Mouse (Mus musculus) forelimb bud, embryonic 11.5 days (tissue): ENCODE measurements around the gene Sdccag8.

ENCODE experiments used
- DNase-seq: peaks from one replicate; pipeline ENCODE4 v3.0.0-alpha.2; 2012; ENCODE audit warnings: low read depth, low spot score

Gene Sdccag8

GRCm38 (mm10) chr1:176943126-176943525 lies 128.7 kb downstream of the Sdccag8 start:
- no peak for DNase-seq

DNA sequence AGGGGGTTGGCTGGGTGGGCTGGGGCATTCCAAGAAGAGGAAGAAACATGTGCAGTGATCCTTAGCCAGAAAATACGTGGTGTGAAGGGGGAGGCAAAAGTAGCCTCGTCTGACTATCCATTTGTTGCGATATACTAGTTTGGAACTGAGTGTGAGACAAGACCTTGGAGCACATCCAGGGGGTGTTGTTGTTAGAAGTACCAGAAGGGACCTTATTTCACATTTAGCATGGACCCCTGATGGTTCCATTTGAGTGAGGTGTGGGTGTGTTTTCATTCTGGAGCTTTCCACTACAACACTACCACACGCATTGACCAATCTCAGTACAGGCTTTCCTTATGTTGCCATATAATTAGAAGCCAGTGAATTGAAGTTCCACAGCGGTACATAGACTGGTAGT lies 129.5 kb downstream of the Sdccag8 start:
- no peak for DNase-seq

- no peak for DNase-seq
Observed at GRCm38 (mm10) chr1:176944458-176945174, 130.2 kb downstream of the Sdccag8 start.

- DNase-seq, result no peak
Observed at GRCm38 (mm10) chr1:176945175-176945540, 130.7 kb downstream of the Sdccag8 start.

DNA sequence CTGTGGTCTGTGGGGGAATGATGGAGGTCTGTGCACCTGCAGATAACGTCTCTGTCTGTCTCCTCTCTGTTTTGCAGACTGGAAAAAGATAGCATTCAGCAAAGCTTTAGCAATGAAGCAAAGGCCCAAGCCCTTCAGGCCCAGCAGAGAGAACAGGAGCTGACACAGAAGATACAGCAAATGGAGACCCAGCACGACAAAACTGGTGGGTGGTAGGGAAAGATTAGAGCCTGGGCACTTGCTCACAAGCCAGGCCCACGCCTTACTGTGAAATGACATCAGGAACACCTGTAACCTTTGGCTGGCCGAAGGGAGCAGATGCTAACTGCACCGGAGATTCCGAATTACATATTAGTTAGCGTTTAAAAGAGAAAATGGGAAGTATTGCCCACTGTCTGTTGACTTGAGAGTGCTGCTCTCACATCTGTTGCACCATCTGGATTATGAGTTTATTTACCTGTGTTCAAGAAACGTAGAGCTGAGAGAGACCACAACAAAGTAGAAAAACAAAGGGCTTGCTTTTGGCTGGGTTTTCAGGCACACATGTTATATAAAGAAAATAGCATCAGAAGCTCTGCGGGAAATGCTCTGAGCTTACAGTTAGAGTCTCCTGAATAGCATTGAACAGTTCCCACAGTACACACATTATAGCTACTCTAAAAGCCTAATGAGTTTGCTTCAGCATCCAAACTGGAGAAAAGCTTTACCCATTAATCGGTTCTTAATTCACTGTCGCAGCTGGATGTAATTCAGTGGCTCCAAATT lies 131.8 kb downstream of the Sdccag8 start:
- DNase-seq, result no peak

GRCm38 (mm10) chr1:176946796-176947181 lies 132.3 kb downstream of the Sdccag8 start:
- DNase-seq, result no peak

- no peak for DNase-seq
Observed at GRCm38 (mm10) chr1:176948861-176949260, 134.4 kb downstream of the Sdccag8 start.

- no peak for DNase-seq
Observed at GRCm38 (mm10) chr1:176949320-176949719, 134.9 kb downstream of the Sdccag8 start.

DNA sequence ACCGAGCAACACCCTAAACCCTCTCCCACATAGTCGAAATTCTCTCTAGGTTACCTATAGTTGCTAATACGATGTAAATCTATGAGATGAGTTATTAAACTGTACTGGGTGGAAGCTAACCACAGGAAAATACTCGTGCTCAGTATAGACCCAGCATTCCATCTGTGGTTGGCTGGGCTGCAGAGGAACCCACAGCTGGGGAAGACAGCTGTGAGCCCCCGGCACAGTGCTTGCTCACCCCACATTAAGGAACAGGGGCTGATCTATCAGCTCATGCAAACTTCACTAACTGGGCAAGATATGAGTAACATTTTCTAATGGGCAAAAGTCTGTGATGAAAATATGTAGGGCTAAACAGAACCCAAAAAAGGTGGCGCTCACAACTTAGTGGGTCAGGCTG lies 135.6 kb downstream of the Sdccag8 start:
- DNase-seq, result no peak

GRCm38 (mm10) chr1:176951836-176952235 lies 137.4 kb downstream of the Sdccag8 start:
- no peak for DNase-seq

DNA sequence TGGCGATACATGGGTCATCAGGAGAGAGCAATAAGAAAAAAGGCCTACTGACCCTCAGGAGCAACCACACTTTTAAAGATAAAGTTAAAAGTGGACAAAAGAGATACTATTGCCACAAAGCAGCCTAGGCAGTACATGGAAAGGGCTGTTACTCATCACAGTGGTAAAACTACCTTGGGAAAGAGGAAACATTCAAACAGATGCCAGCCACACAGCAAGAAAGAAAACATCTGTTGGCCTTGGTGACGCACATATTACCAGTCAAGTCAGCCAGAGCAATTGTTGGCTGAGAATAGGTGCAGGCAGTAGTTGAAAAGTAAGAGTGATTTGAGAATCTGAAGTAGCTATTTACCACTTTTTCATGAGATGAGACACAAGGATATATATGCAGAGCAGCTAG lies 143.9 kb downstream of the Sdccag8 start:
- DNase-seq, result no peak

GRCm38 (mm10) chr1:176961716-176962115 lies 147.3 kb downstream of the Sdccag8 start:
- DNase-seq, result no peak

- no peak for DNase-seq
Observed at GRCm38 (mm10) chr1:176962894-176963293, 148.4 kb downstream of the Sdccag8 start.

DNA sequence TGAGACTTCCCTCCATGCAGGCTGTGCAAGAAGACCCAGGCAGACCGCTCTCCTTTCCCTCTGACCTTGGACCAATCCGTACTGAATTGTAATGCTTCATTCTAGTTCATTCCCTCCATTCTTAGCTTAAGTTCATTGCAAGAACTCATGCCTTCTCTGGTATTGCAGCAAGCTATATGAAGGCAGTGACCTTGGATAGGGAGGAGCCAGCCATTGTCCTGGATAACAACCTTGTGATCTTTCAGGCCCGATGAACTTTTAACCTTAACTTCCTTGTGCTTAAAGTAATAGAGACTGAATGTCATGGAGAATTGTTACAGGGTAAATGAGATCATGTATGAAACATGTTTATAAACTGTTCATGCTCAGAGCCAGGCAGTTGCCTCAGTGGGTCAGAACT lies 152.8 kb downstream of the Sdccag8 start:
- no peak for DNase-seq

DNA sequence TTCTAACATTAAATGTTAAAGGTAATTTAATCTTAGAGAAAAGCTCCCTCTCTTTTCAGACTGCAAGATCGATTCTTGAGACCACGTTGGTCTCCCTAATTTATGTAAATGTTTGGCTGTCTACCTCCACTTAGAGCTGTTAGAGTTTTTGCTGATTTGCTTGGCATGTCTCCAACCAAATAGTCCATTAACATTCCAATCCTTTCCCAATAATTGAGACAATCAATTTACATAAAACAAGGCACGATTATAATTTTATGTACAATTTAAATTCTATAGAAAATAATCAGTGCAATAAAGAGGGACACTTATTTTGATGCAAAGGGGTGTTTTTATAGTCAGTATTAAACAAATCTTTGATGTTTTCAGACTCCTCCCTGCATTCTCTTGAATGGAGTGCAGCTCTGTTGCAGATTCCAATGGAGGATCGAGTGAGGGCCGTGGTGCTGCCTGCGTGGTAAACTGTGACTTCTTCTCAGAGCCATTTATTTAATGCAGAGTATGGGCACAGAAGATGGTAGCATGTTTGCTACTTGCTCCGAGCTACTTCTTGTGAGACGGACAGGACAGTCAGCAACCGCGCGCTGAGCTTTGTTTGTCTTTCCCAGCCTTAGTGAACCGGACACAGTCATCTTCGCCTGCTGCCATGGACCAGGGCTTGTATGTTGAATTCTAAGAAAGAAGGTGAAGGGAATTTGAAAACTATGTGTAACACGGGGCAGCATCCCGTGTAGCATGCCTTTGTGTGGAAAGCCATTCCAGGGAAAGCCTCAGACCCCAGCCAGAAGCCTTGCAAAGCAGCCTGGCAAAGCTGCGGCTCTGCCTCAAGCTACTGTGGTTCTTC lies 156.4 kb downstream of the Sdccag8 start:
- DNase-seq, result no peak

- no peak for DNase-seq
Observed at GRCm38 (mm10) chr1:176971479-176971797, 157.0 kb downstream of the Sdccag8 start.

- DNase-seq, result no peak
Observed at GRCm38 (mm10) chr1:176973356-176974088, 159.1 kb downstream of the Sdccag8 start.

- no peak for DNase-seq
Observed at GRCm38 (mm10) chr1:176979235-176979634, 164.8 kb downstream of the Sdccag8 start.

DNA sequence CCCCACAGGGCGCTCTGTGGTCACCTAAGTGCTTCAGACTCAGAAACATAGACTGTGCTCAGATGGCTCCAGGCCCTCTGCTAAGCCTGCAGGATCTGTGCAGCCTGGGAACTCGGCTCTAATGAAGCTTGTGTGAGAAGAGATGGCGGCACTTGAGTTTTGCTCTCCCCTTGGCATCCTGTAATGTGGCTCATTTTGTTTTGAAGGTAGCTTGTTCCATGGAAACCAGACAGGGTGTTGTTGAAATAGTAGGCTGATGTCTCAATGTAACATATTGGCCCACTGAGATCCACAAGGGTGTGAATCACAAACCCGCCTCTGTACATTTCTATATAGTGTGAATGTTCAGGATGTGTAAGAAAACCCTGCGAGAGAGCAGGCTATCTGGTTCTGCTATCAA lies 165.7 kb downstream of the Sdccag8 start:
- no peak for DNase-seq

GRCm38 (mm10) chr1:176980801-176981400 lies 166.4 kb downstream of the Sdccag8 start:
- no peak for DNase-seq

GRCm38 (mm10) chr1:176981511-176981910 lies 167.1 kb downstream of the Sdccag8 start:
- DNase-seq, result no peak
